Mouse (Mus musculus) C2C12 (cell line): ENCODE measurements around the gene Zzz3.

Experiments used
- CEBPB ChIP-seq: IDR thresholded peaks from one replicate; pipeline ENCODE4 v1.6.1; 2011; ENCODE audit warnings: low read depth, mild to moderate bottlenecking, control low read depth, moderate library complexity
- CTCF ChIP-seq: IDR thresholded peaks from one replicate; pipeline ENCODE4 v1.5.1; 2011; ENCODE audit not compliant: control insufficient read depth, insufficient read depth, insufficient read length
- FOSL1 ChIP-seq: IDR thresholded peaks from one replicate; pipeline ENCODE4 v1.8.0; 2011; ENCODE audit warnings: mild to moderate bottlenecking, low read length; ENCODE audit not compliant: poor library complexity, insufficient read depth, severe bottlenecking
- MAX ChIP-seq: IDR thresholded peaks from one replicate; pipeline ENCODE4 v1.6.1; 2011; ENCODE audit warnings: mild to moderate bottlenecking, control low read depth
- MYOG ChIP-seq: IDR thresholded peaks from one replicate; pipeline ENCODE4 v1.6.1; 2011; ENCODE audit not compliant: control insufficient read depth, insufficient read length; ENCODE audit errors: extremely low read depth
- USF1 ChIP-seq: IDR thresholded peaks from one replicate; pipeline ENCODE4 v1.6.1; 2011; ENCODE audit warnings: low read depth, mild to moderate bottlenecking, control low read depth, moderate library complexity

- TF ChIP-seq CTCF (no peak), MAX (no peak), CEBPB (no peak), FOSL1 (no peak), USF1 (no peak), MYOG (no peak)
Measured at GRCm38 (mm10) chr3:152428925-152429324, 33.7 kb downstream of the Zzz3 start.
